Mouse (Mus musculus) erythroblast, embryonic 14.5 days (primary cell): ENCODE data around the gene Morc4.

Experiments used
- GATA1 ChIP-seq: IDR thresholded peaks from 2 replicates; pipeline ENCODE4 v1.6.1; 2012; ENCODE audit warnings: low read length, inconsistent platforms, mixed read lengths
- TAL1 ChIP-seq: IDR thresholded peaks from 3 replicates; pipeline ENCODE4 v1.6.1; 2012; ENCODE audit warnings: low read length, inconsistent platforms, mixed read lengths

DNA sequence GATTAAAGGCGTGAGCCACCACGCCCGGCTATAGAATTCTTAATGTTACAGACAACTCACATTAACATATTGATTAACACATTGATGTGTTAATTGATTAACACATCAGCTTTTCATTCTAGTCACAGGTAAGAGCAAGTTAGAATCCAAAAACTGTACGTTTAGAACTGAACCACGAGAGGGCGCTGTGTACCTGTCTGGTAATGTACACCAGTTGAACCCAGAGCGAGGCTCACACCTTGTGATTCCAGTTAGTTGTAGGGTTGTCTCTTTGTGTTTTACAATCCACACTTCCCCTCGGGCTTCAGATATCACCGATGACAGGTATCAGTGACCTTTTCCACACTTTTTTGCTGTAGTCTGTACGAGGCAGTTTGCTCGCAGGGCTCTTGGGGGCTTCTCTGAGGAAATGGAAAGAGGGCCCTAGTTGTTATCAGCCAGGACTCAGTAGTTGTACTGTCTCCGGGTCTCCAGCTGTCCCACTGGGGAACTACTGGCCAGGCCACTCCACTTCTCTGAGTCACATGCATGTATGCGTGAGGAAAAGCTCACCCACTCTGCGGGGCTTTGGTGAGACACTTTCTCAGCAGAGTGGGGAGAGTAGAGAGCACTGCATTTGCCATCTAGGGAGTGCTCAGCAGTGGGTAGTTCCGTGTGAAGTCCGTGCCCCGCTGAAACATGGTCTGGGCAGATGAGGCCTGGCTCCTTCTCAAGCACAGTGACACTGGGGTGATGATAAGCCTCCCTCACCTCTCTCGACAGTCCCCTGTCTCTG is 97.0 kb downstream of the Morc4 start:
- TF ChIP-seq TAL1 (no peak), GATA1 (no peak)
